Mouse (Mus musculus): ENCODE measurements around the gene Nobox.

Nobox gene

DNA sequence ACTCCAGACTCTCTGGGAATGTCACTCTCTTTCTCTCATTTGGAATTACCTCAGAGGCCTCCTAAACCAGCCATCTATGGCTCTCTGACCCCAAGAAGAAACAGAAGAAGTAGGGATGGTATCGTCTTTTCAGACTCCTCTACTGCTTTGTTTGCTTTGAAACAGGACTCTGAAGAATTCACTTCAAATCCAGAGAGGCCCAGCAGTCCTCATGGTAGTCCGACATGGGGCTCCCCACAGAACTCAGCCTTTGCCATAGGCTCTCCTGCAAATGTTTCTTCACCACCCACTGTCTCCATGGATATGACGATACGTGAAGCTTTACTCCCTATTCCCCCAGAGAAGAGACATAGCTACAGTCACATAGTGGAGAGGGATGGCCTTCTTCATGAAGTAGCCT, 35.2 kb downstream of the Nobox start:
- no peak for DNase-seq (ENCODE audit: low spot score)

- DNase-seq (ENCODE audit: low spot score), result peak; percentile 43
Observed at GRCm38 (mm10) chr6:43272597-43272996, 36.8 kb downstream of the Nobox start.

- peak; percentile 51 for DNase-seq (ENCODE audit: low spot score)
Observed at GRCm38 (mm10) chr6:43266356-43266755, 43.0 kb downstream of the Nobox start.

- peak; percentile 89 for DNase-seq (ENCODE audit: low spot score)
Observed at GRCm38 (mm10) chr6:43265363-43266041, 43.9 kb downstream of the Nobox start, which contains the start of gene Arhgef5. Gene Arhgef5, plus strand, starts transcription at chr6:43265582.

GRCm38 (mm10) chr6:43260756-43261155, 48.6 kb downstream of the Nobox start:
- DNase-seq (ENCODE audit: low spot score), result no peak

DNA sequence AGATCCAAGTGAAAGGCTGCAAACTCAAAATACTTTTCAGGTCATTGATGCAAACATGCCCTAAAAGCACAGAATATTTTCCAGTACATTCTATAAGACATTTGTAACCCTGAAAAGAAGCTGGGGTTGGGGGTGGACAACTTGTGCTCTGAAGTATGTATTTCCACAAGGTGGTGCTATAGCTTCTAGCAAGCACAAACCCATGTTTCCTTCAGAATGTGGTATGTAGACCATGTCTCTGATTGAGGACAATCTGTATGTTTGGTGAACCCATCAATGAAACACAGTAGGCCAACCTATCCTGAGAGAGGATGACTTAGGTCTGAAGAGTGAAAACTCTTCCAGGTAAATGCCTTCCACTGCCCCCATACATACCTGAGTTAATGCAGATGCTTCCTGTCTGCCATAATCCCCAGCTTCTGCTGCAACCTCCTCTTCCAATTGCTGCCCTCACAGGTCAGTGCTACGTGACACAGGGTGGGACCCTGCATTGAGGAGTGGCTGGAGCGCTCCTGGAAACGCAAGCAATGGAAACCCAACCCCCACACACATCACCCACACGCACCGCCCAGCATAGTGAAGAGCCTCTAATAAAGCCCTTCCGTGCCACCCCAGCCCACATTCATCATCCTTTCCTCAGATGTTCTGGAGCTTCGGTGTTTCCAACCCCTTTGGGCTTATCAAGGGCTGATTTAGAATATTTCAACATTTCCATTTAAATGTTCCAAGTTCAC, 55.0 kb downstream of the Nobox start:
- peak; percentile 23 for DNase-seq (ENCODE audit: low spot score)

Data from lung, postnatal 25 days (tissue).